Mouse (Mus musculus) colon, adult 2 months (tissue): ENCODE results near the gene Zfpm1. TPM values are rescaled to one million over a fixed set of nuclear protein-coding genes. Genes with fewer than 3 reads are reported as not detected.

ENCODE experiments used
- polyA plus RNA-seq: library from polyadenylated mRNA; depleted of rRNA; stranded (reverse); fragments of >200 nt; gene quantifications from 2 replicates; pipeline ENCODE4 v1.2.3, GENCODE M21; 2012; rRNA removed

The Zfpm1 gene
- 14.5 and 15.9 TPM in 2 replicates for polyA plus RNA-seq

GRCm38 (mm10) chr8:122282035-122282358 is at the start of gene Zfpm1:
Zfpm1 (plus strand) TSS chr8:122282141.

GRCm38 (mm10) chr8:122360696-122361416 is 78.9 kb downstream of the Zfpm1 start, which contains the start of gene Trhr2:
Trhr2 (minus strand) TSS chr8:122360746.

GRCm38 (mm10) chr8:122376365-122377231 is 94.7 kb downstream of the Zfpm1 start, which contains the start of gene Zc3h18:
Zc3h18 (plus strand) TSS chr8:122376609.

Other genes starting within 250 kb of the Zfpm1 start
- not detected in 2 replicates for gene Trhr2, start 78.6 kb downstream of the Zfpm1 start, polyA plus RNA-seq
- gene Zc3h18, start 94.5 kb downstream of the Zfpm1 start, polyA plus RNA-seq, result 33.2 and 40.0 TPM in 2 replicates
- 0.17 and 1.0 TPM in 2 replicates for gene Il17c, start 139.9 kb downstream of the Zfpm1 start, polyA plus RNA-seq
- 329 and 330 TPM in 2 replicates for gene Cyba, start 150.8 kb downstream of the Zfpm1 start, polyA plus RNA-seq
- gene Mvd, start 161.3 kb downstream of the Zfpm1 start, polyA plus RNA-seq, result 59.0 and 70.3 TPM in 2 replicates
- 1.2 and 2.7 TPM in 2 replicates for gene Snai3, start 178.6 kb downstream of the Zfpm1 start, polyA plus RNA-seq
- 68.6 and 71.3 TPM in 2 replicates for gene Rnf166, start 193.9 kb downstream of the Zfpm1 start, polyA plus RNA-seq
- 27.5 and 28.8 TPM in 2 replicates for gene Ctu2, start 194.0 kb downstream of the Zfpm1 start, polyA plus RNA-seq